27 mouse cellular contexts compared by ENCODE assay signal in the genomic region with DNA sequence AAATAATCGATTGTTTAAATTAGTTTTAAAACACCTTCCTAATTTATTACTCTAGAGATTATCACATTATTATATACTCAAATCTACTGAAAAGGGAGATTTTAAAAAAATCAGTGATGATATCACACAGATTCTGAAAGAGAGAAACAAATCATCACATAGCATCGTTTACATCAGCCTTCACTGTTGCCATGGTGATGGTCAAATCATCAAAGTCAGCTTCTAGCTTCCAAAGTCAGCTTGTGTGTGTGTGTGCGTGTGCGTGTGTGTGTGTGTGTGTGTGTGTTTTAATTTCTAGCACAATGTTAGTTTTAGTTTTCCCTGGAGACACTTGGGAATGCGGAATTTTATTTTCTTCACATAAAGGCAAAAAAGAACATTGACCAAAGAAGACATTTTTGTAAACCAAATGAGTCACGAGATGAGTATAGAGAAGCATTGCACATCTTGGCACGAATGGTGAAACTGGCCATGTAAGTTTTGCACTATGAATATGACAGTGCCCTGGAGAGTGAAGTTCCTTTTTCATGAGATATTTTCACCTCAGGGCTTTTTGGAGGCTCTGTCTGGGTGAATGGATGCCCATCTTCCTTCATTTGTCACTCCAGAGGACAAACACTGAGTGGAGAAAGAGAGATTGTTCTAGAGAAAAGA. TPM values are rescaled to one million over a fixed set of nuclear protein-coding genes. Genes with fewer than 3 reads are reported as not detected.
A peak's percentile ranks its signal among the peaks of the same experiment; 100 is the strongest.
DNase-seq lines count a peak whose midpoint lies in the region; ATAC-seq and TF ChIP-seq lines count a peak whose summit lies in the region.
"Had no signal": no experiment of that assay in that cellular context is flagged by ENCODE, and none has a peak within 500 bp of the region (broad histone marks: within the 10 kb centered on the region; RNA-seq: fewer than 3 reads in every experiment).

No protein-coding gene starts in this region.

- TF ChIP-seq CTCF in lung, postnatal 0 days (IDR thresholded peaks at IDR 0.05), result no peak
- TF ChIP-seq CTCF in CH12.LX (conservative IDR thresholded peaks at IDR 0.05 in 1 of 2, IDR thresholded peaks at IDR 0.05 in 1 of 2; ENCODE audit: low read depth in 2 of 2, low read length in 2 of 2), result no peak

- no peak for ATAC-seq in forebrain, embryonic 14.5 days
- no peak for ATAC-seq in forebrain, embryonic 12.5 days (ENCODE audit: low FRiP score)
- ATAC-seq in lung, postnatal 0 days, result no peak
- 0 out of 2 replicates have a peak, but pooled peaks have one; percentile 14 for ATAC-seq in neutrophil, adult 5-6 weeks (ENCODE audit: extremely low read depth, insufficient number of reproducible peaks, low FRiP score, poor library complexity, severe bottlenecking)
- ATAC-seq in megakaryocyte-erythroid progenitor cell, adult 5-6 weeks (replicated peaks; ENCODE audit: low FRiP score, low TSS enrichment, poor library complexity, severe bottlenecking), result no peak

- no peak overlapping the region for H3K27ac ChIP-seq in forebrain, embryonic 14.5 days (ENCODE audit: low read depth, low read length)
- H3K27ac ChIP-seq in forebrain, embryonic 12.5 days, result no peak overlapping the region
- no peak overlapping the region for H3K27ac ChIP-seq in lung, postnatal 0 days (ENCODE audit: low read length)
- H3K27ac ChIP-seq in CH12.LX (ENCODE audit: insufficient read depth, low read depth), result no peak overlapping the region
- H3K27ac ChIP-seq: kidney, postnatal 0 days; limb, embryonic 15.5 days; midbrain, embryonic 10.5 days; stomach, postnatal 0 days had no signal

- WGBS in forebrain, embryonic 14.5 days, result 85% methylated on average over 7 of the region's 7 CpGs
- 87% methylated on average over 7 of the region's 7 CpGs for WGBS in forebrain, embryonic 12.5 days
- 74% methylated on average over 7 of the region's 7 CpGs for WGBS in lung, postnatal 0 days

- H3K27me3 ChIP-seq in forebrain, embryonic 14.5 days (replicated peaks; ENCODE audit: control insufficient read depth, insufficient read depth, low read length), result no peaks in the 10 kb centered on the region
- no peaks in the 10 kb centered on the region for H3K27me3 ChIP-seq in forebrain, embryonic 12.5 days
- no peaks in the 10 kb centered on the region for H3K27me3 ChIP-seq in lung, postnatal 0 days (replicated peaks; ENCODE audit: insufficient read depth, low read length)
- no peaks in the 10 kb centered on the region for H3K27me3 ChIP-seq in CH12.LX (replicated peaks)
- H3K27me3 ChIP-seq: limb, embryonic 15.5 days had no signal

- no peak for TF ChIP-seq EP300 in lung, postnatal 0 days (IDR thresholded peaks at IDR 0.05)
- peak; percentile 66; the same call in 1 of the 2 replicates for TF ChIP-seq EP300 in CH12.LX (IDR thresholded peaks at IDR 0.05; ENCODE audit: low read length)

- H3K9me3 ChIP-seq in forebrain, embryonic 14.5 days (replicated peaks; ENCODE audit: control insufficient read depth, low read length), result no peaks in the 10 kb centered on the region
- no peaks in the 10 kb centered on the region for H3K9me3 ChIP-seq in forebrain, embryonic 12.5 days
- no peaks in the 10 kb centered on the region for H3K9me3 ChIP-seq in lung, postnatal 0 days (ENCODE audit: low read length)
- H3K9me3 ChIP-seq in CH12.LX (replicated peaks; ENCODE audit: low read length), result no peaks in the 10 kb centered on the region
- H3K9me3 ChIP-seq: limb, embryonic 15.5 days; midbrain, embryonic 10.5 days had no signal

- H3K4me2 ChIP-seq in forebrain, embryonic 14.5 days (ENCODE audit: low read length), result no peak overlapping the region
- H3K4me2 ChIP-seq in forebrain, embryonic 12.5 days, result no peak overlapping the region
- no peak overlapping the region for H3K4me2 ChIP-seq in lung, postnatal 0 days (replicated peaks; ENCODE audit: low read depth, low read length)
- peak overlapping the region; percentile 44 for H3K4me2 ChIP-seq in CH12.LX (ENCODE audit: insufficient read depth, low read depth, poor library complexity, severe bottlenecking)
- H3K4me2 ChIP-seq: limb, embryonic 15.5 days had no signal

- dilution Hi-C loops in CH12.LX (cut with MboI; ENCODE audit: extremely low pct_ligation_motif_present, extremely low pct_unique_long_range_greater_than_20kb, low sequenced_read_pairs), result no loop called here

- no peak for TF ChIP-seq RAD21 in CH12.LX (IDR thresholded peaks at IDR 0.05; ENCODE audit: low read depth, low read length)

- H3K79me2 ChIP-seq in CH12.LX (replicated peaks; ENCODE audit: control insufficient read depth, extremely low read depth, insufficient read depth, poor library complexity, severe bottlenecking), result no peaks in the 10 kb centered on the region

- TF ChIP-seq POLR2A in CH12.LX (IDR thresholded peaks at IDR 0.05; ENCODE audit: low read depth, low read length), result no peak

- no peak overlapping the region for H3K9ac ChIP-seq in forebrain, embryonic 14.5 days (ENCODE audit: low read length)
- H3K9ac ChIP-seq in forebrain, embryonic 12.5 days, result no peak overlapping the region
- no peak overlapping the region for H3K9ac ChIP-seq in lung, postnatal 0 days (replicated peaks; ENCODE audit: low read depth)
- no peak overlapping the region; the same call in 1 of the 2 replicates for H3K9ac ChIP-seq in CH12.LX (ENCODE audit: insufficient read depth, low read depth)
- H3K9ac ChIP-seq: limb, embryonic 15.5 days had no signal

- H3K4me1 ChIP-seq in forebrain, embryonic 14.5 days (ENCODE audit: control insufficient read depth, insufficient read depth, low read length), result no peaks in the 10 kb centered on the region
- no peaks in the 10 kb centered on the region for H3K4me1 ChIP-seq in forebrain, embryonic 12.5 days
- H3K4me1 ChIP-seq in lung, postnatal 0 days (ENCODE audit: insufficient read depth, low read depth, low read length), result no peaks in the 10 kb centered on the region
- H3K4me1 ChIP-seq in CH12.LX (ENCODE audit: control insufficient read depth in 1 of 2, insufficient read depth in 2 of 2), result peaks cover 2 to 28% of the 10 kb centered on the region in 2 experiments; a peak in 2 of 4 replicates
- H3K4me1 ChIP-seq: limb, embryonic 15.5 days; midbrain, embryonic 10.5 days had no signal

- no peak overlapping the region for H3K4me3 ChIP-seq in forebrain, embryonic 14.5 days (ENCODE audit: low read depth, low read length)
- H3K4me3 ChIP-seq in forebrain, embryonic 12.5 days (replicated peaks), result no peak overlapping the region
- H3K4me3 ChIP-seq in lung, postnatal 0 days (ENCODE audit: low read depth, low read length), result no peak overlapping the region
- H3K4me3 ChIP-seq in CH12.LX (replicated peaks in 1 of 3; ENCODE audit: low read depth in 2 of 3, low read length in 2 of 3, poor library complexity in 1 of 3), result no peak overlapping the region
- H3K4me3 ChIP-seq: limb, embryonic 15.5 days; midbrain, embryonic 10.5 days had no signal

- in situ Hi-C loops in CH12.LX (cut with MboI; ENCODE audit: low pct_ligation_motif_present, low pct_unique_long_range_greater_than_20kb, low sequenced_read_pairs), result loop anchor here (10.0 kb wide), 1 partner anchor 100 kb away; no protein-coding TSS in a partner anchor

- DNase-seq in forebrain, embryonic 14.5 days (ENCODE audit: low spot score), result peak; percentile 10
- peak; percentile 22 for DNase-seq in lung, postnatal 0 days (ENCODE audit: low spot score)
- DNase-seq in lung, postnatal 4 days, result no peak
- DNase-seq in CH12.LX (ENCODE audit: extremely low read depth), result no peak
- DNase-seq in yolk sac, embryonic 10.5 days (ENCODE audit: low spot score), result no peak
- DNase-seq: cerebellum, adult 8-10 months; gastrocnemius, postnatal 10 days; heart, adult 18-20 months; heart, postnatal 36 days; kidney, adult 18-20 months; right cerebral cortex, postnatal 14 days had no signal

- no peaks in the 10 kb centered on the region for H3K36me3 ChIP-seq in forebrain, embryonic 14.5 days (ENCODE audit: control insufficient read depth, insufficient read depth, low read length)
- no peaks in the 10 kb centered on the region for H3K36me3 ChIP-seq in forebrain, embryonic 12.5 days (replicated peaks)
- H3K36me3 ChIP-seq in lung, postnatal 0 days (ENCODE audit: insufficient read depth, low read length), result no peaks in the 10 kb centered on the region
- H3K36me3 ChIP-seq in CH12.LX (replicated peaks in 1 of 2; ENCODE audit: control insufficient read depth in 1 of 2, insufficient read depth in 1 of 2, low read length in 1 of 2), result no peaks in the 10 kb centered on the region
- H3K36me3 ChIP-seq: G1E; limb, embryonic 15.5 days; midbrain, embryonic 10.5 days had no signal

RNA-seq across cellular contexts. Expression of a gene that starts 15.6 kb away (rescaled TPM):
- polyA plus RNA-seq in forebrain, embryonic 14.5 days (2014; fragmentation: Nextera tagmentation; extraction: Ambion mirVana), result 140 and 148 TPM in 2 replicates
- polyA plus RNA-seq in forebrain, embryonic 12.5 days (2016; fragmentation: Nextera tagmentation; extraction: Ambion mirVana), result 251 and 342 TPM in 2 replicates
- 2,427 and 2,513 TPM in 2 replicates for polyA plus RNA-seq in lung, postnatal 0 days (2015; fragmentation: Nextera tagmentation; extraction: Ambion mirVana)
- total RNA-seq in CH12.LX (2012; rRNA removed) (33.4 and 47.2 TPM in 2 replicates), CH12.LX (2014; rRNA removed) (68.9 and 75.2 TPM in 2 replicates)
- polyA plus RNA-seq in CH12.LX (2012; ENCODE audit: insufficient read length, low read depth), result 448 and 468 TPM in 2 replicates
- total RNA-seq in neutrophil, adult 5-6 weeks (2017), result 584 and 660 TPM in 2 replicates
- total RNA-seq in megakaryocyte-erythroid progenitor cell, adult 5-6 weeks (2014; fragmentation: Nextera tagmentation), result 147 and 173 TPM in 2 replicates
- total RNA-seq in megakaryocyte-erythroid progenitor cell, adult 5-6 weeks (2017), result 18.0 and 19.3 TPM in 2 replicates
- total RNA-seq: G1E had no signal
- polyA plus RNA-seq: G1E had no signal

RNA-seq across cellular contexts. Expression of a gene that starts 36.1 kb away (rescaled TPM):
- polyA plus RNA-seq in forebrain, embryonic 14.5 days (2014; fragmentation: Nextera tagmentation; extraction: Ambion mirVana), result not detected in 2 replicates
- polyA plus RNA-seq in forebrain, embryonic 12.5 days (2016; fragmentation: Nextera tagmentation; extraction: Ambion mirVana), result not detected in 2 replicates
- not detected in 2 replicates for polyA plus RNA-seq in lung, postnatal 0 days (2015; fragmentation: Nextera tagmentation; extraction: Ambion mirVana)
- total RNA-seq in CH12.LX (2012; rRNA removed) (not detected in 2 replicates), CH12.LX (2014; rRNA removed) (not detected in 2 replicates)
- not detected in 2 replicates for polyA plus RNA-seq in CH12.LX (2012; ENCODE audit: insufficient read length, low read depth)
- total RNA-seq in neutrophil, adult 5-6 weeks (2017), result not detected in 2 replicates
- total RNA-seq in megakaryocyte-erythroid progenitor cell, adult 5-6 weeks (2014; fragmentation: Nextera tagmentation), result not detected in 2 replicates
- not detected in 2 replicates for total RNA-seq in megakaryocyte-erythroid progenitor cell, adult 5-6 weeks (2017)
- total RNA-seq: common myeloid progenitor, adult 5-6 weeks; gastrocnemius, postnatal 10 days; heart, adult 18-20 months; heart, postnatal 36 days; left cerebral cortex, postnatal 36 days had no signal
- polyA plus RNA-seq: C2C12; frontal cortex, adult 2 months; G1E; heart, embryonic 14.5 days; limb, embryonic 15.5 days; liver, embryonic 16.5 days; midbrain, embryonic 10.5 days; neural tube, embryonic 14.5 days; spleen, adult 2 months; stomach, postnatal 0 days had no signal

RNA-seq across cellular contexts. Expression of a gene that starts 50.2 kb away (rescaled TPM):
- 121 and 131 TPM in 2 replicates for polyA plus RNA-seq in forebrain, embryonic 14.5 days (2014; fragmentation: Nextera tagmentation; extraction: Ambion mirVana)
- 108 and 148 TPM in 2 replicates for polyA plus RNA-seq in forebrain, embryonic 12.5 days (2016; fragmentation: Nextera tagmentation; extraction: Ambion mirVana)
- 395 and 447 TPM in 2 replicates for polyA plus RNA-seq in lung, postnatal 0 days (2015; fragmentation: Nextera tagmentation; extraction: Ambion mirVana)
- total RNA-seq in CH12.LX (2012; rRNA removed) (352 and 369 TPM in 2 replicates), CH12.LX (2014; rRNA removed) (429 and 518 TPM in 2 replicates)
- 213 and 259 TPM in 2 replicates for polyA plus RNA-seq in CH12.LX (2012; ENCODE audit: insufficient read length, low read depth)
- 406 and 416 TPM in 2 replicates for total RNA-seq in neutrophil, adult 5-6 weeks (2017)
- total RNA-seq in megakaryocyte-erythroid progenitor cell, adult 5-6 weeks (2014; fragmentation: Nextera tagmentation), result 176 and 197 TPM in 2 replicates
- total RNA-seq in megakaryocyte-erythroid progenitor cell, adult 5-6 weeks (2017), result 278 and 471 TPM in 2 replicates
- total RNA-seq: G1E had no signal
- polyA plus RNA-seq: G1E had no signal

Comparison
In these comparisons a context has a peak if more than half of its experiments do, and no peak if none do; other contexts are left out.
1. DNase-seq: peak in forebrain, embryonic 14.5 days (single experiment) and lung, postnatal 0 days (single experiment); none in lung, postnatal 4 days (0 of 2), CH12.LX (single experiment) and yolk sac, embryonic 10.5 days (single experiment).